Mouse (Mus musculus) liver, embryonic 15.5 days (tissue): ENCODE results near the gene Foxs1. TPM values are rescaled to one million over a fixed set of nuclear protein-coding genes. Genes with fewer than 3 reads are reported as not detected.

ENCODE experiments used
- ATAC-seq: fragments of 200-750 bp; cut with Nextera tagmentation; 2 replicates; pipeline ENCODE4 v1.8.0; 2017; ENCODE audit warnings: moderate number of reproducible peaks, mild to moderate bottlenecking, moderate library complexity; ENCODE audit not compliant: insufficient read depth
- H3K27ac ChIP-seq: fragments of 300-500 bp; sonication (generic); replicated peaks from 2 replicates; pipeline ENCODE4 v1.5.1; 2015; ENCODE audit warnings: mild to moderate bottlenecking, inconsistent platforms
- H3K27me3 ChIP-seq: fragments of 300-500 bp; sonication (generic); 2 replicates; pipeline ENCODE4 v1.6.1; 2015; ENCODE audit warnings: mild to moderate bottlenecking, inconsistent platforms
- H3K36me3 ChIP-seq: fragments of 300-500 bp; sonication (generic); replicated peaks from 2 replicates; pipeline ENCODE4 v1.6.1; 2015; ENCODE audit warnings: moderate library complexity, mild to moderate bottlenecking, inconsistent platforms
- H3K4me1 ChIP-seq: fragments of 300-500 bp; sonication (generic); replicated peaks from 2 replicates; pipeline ENCODE4 v1.6.1; 2015; ENCODE audit warnings: inconsistent platforms
- H3K4me2 ChIP-seq: fragments of 300-500 bp; sonication (generic); 2 replicates; pipeline ENCODE4 v1.6.1; 2015; ENCODE audit warnings: moderate library complexity, mild to moderate bottlenecking, inconsistent platforms
- H3K4me3 ChIP-seq: fragments of 300-500 bp; sonication (generic); replicated peaks from 2 replicates; pipeline ENCODE4 v1.5.1; 2015; ENCODE audit warnings: mild to moderate bottlenecking, inconsistent platforms
- H3K9ac ChIP-seq: fragments of 300-500 bp; sonication (generic); 2 replicates; pipeline ENCODE4 v1.6.1; 2015; ENCODE audit warnings: moderate library complexity, mild to moderate bottlenecking, inconsistent platforms
- H3K9me3 ChIP-seq: fragments of 300-500 bp; sonication (generic); replicated peaks from 2 replicates; pipeline ENCODE4 v1.6.1; 2016; ENCODE audit warnings: inconsistent platforms
- WGBS: fragments of 180-500 bp; shearing (Covaris S2); methylation state at CpG from one replicate; pipeline ENCODE4 v1.1.7; 2015; ENCODE audit warnings: mixed read lengths; ENCODE audit not compliant: insufficient replicate concordance; 5-methylcytosine and 5-hydroxymethylcytosine counted together
- polyA plus RNA-seq: library from polyadenylated mRNA; unstranded; fragments of >200 nt; fragmentation: Nextera tagmentation; extraction: Ambion mirVana; gene quantifications from 2 replicates; pipeline ENCODE4 v1.2.1, GENCODE M21; 2015

Foxs1 gene
- polyA plus RNA-seq, 1 experiment from 2014 or later = 0.47 TPM

GRCm38 (mm10) chr2:152944013-152944412 lies 11.0 kb upstream of the Foxs1 start:
- H3K4me3 ChIP-seq = no peak overlapping the region
- no peak for ATAC-seq
- H3K4me2 ChIP-seq = no peak overlapping the region
- H3K9ac ChIP-seq = no peak overlapping the region
- H3K4me1 ChIP-seq = no peaks in the 10 kb centered on the region
- H3K27me3 ChIP-seq = peaks cover 93% of the 10 kb centered on the region
- no peaks in the 10 kb centered on the region for H3K36me3 ChIP-seq
- H3K27ac ChIP-seq = no peak overlapping the region
- 44% methylated on average over 9 of the region's 9 CpGs for WGBS
- no peaks in the 10 kb centered on the region for H3K9me3 ChIP-seq

- no peak overlapping the region; the same call in 1 of the 2 replicates for H3K4me2 ChIP-seq
- no peak for ATAC-seq
These were observed 10.6 kb upstream of the Foxs1 start for GRCm38 (mm10) chr2:152943568-152943967.

GRCm38 (mm10) chr2:152942898-152943515 lies 10.0 kb upstream of the Foxs1 start:
- H3K9me3 ChIP-seq = no peaks in the 10 kb centered on the region
- under 1% methylated on average over 63 of the region's 65 CpGs for WGBS
- peak overlapping the region; percentile 39 for H3K4me2 ChIP-seq
- no peaks in the 10 kb centered on the region for H3K36me3 ChIP-seq
- H3K4me1 ChIP-seq = no peaks in the 10 kb centered on the region
- H3K4me3 ChIP-seq = peak overlapping the region; percentile 15; the same call in 1 of the 2 replicates
- no peak for ATAC-seq
- H3K27ac ChIP-seq = no peak overlapping the region
- H3K9ac ChIP-seq = no peak overlapping the region
- peaks cover 85% of the 10 kb centered on the region for H3K27me3 ChIP-seq

More at GRCm38 (mm10) chr2:152943568-152943967, 10.6 kb upstream of the Foxs1 start:
- Histone ChIP-seq H3K4me1 (no peaks in the 10 kb centered on the region), H3K9me3 (no peaks in the 10 kb centered on the region), H3K9ac (no peak overlapping the region), H3K4me3 (no peak overlapping the region), H3K27me3 (peaks cover 91% of the 10 kb centered on the region), H3K36me3 (no peaks in the 10 kb centered on the region), H3K27ac (no peak overlapping the region)
- 8% methylated on average over 8 of the region's 8 CpGs for WGBS

- Histone ChIP-seq H3K4me1 (no peaks in the 10 kb centered on the region), H3K27ac (no peak overlapping the region), H3K9me3 (no peaks in the 10 kb centered on the region), H3K27me3 (peaks cover 73% of the 10 kb centered on the region), H3K9ac (no peak overlapping the region), H3K4me2 (no peak overlapping the region), H3K36me3 (no peaks in the 10 kb centered on the region), H3K4me3 (no peak overlapping the region)
- ATAC-seq = no peak
- 18% methylated on average over 7 of the region's 7 CpGs for WGBS
These were observed 8.8 kb upstream of the Foxs1 start for GRCm38 (mm10) chr2:152941776-152942175.

- no peak overlapping the region for H3K27ac ChIP-seq
- H3K4me1 ChIP-seq = no peaks in the 10 kb centered on the region
- H3K27me3 ChIP-seq = peaks cover 67% of the 10 kb centered on the region
- 49% methylated on average over 6 of the region's 6 CpGs for WGBS
- no peaks in the 10 kb centered on the region for H3K36me3 ChIP-seq
- no peak overlapping the region for H3K9ac ChIP-seq
- ATAC-seq = no peak
- no peak overlapping the region for H3K4me3 ChIP-seq
- H3K9me3 ChIP-seq = no peaks in the 10 kb centered on the region
- no peak overlapping the region for H3K4me2 ChIP-seq
These were observed 8.1 kb upstream of the Foxs1 start for GRCm38 (mm10) chr2:152941106-152941505.

- Histone ChIP-seq H3K9me3 (no peaks in the 10 kb centered on the region), H3K27ac (no peak overlapping the region), H3K36me3 (no peaks in the 10 kb centered on the region), H3K27me3 (peaks cover 54% of the 10 kb centered on the region), H3K4me2 (no peak overlapping the region), H3K4me1 (no peaks in the 10 kb centered on the region), H3K4me3 (no peak overlapping the region), H3K9ac (no peak overlapping the region)
- ATAC-seq = no peak
- WGBS = 3% methylated on average over 4 of the region's 4 CpGs
These were observed 6.8 kb upstream of the Foxs1 start for GRCm38 (mm10) chr2:152939846-152940245.

- no peaks in the 10 kb centered on the region for H3K9me3 ChIP-seq
- H3K27ac ChIP-seq = no peak overlapping the region
- no peak overlapping the region for H3K9ac ChIP-seq
- WGBS = 19% methylated on average over 5 of the region's 5 CpGs
- H3K4me1 ChIP-seq = no peaks in the 10 kb centered on the region
- no peak overlapping the region for H3K4me2 ChIP-seq
- no peaks in the 10 kb centered on the region for H3K27me3 ChIP-seq
- no peak overlapping the region for H3K4me3 ChIP-seq
- no peaks in the 10 kb centered on the region for H3K36me3 ChIP-seq
- no peak for ATAC-seq
These were observed 606 bp upstream of the Foxs1 start for GRCm38 (mm10) chr2:152933614-152934013.

- no peak overlapping the region for H3K4me2 ChIP-seq
- H3K9me3 ChIP-seq = no peaks in the 10 kb centered on the region
- no peak overlapping the region for H3K9ac ChIP-seq
- H3K27ac ChIP-seq = no peak overlapping the region
- 67% methylated on average over 12 of the region's 12 CpGs for WGBS
- ATAC-seq = no peak
- no peaks in the 10 kb centered on the region for H3K36me3 ChIP-seq
- H3K4me1 ChIP-seq = no peaks in the 10 kb centered on the region
- H3K4me3 ChIP-seq = no peak overlapping the region
- no peaks in the 10 kb centered on the region for H3K27me3 ChIP-seq
These were observed 1.4 kb downstream of the Foxs1 start for GRCm38 (mm10) chr2:152931456-152932160.

GRCm38 (mm10) chr2:152930276-152930675 lies 2.7 kb downstream of the Foxs1 start:
- no peak overlapping the region for H3K9ac ChIP-seq
- no peaks in the 10 kb centered on the region for H3K27me3 ChIP-seq
- H3K4me1 ChIP-seq = no peaks in the 10 kb centered on the region
- no peak overlapping the region for H3K4me3 ChIP-seq
- H3K9me3 ChIP-seq = no peaks in the 10 kb centered on the region
- H3K27ac ChIP-seq = no peak overlapping the region
- H3K36me3 ChIP-seq = no peaks in the 10 kb centered on the region
- 34% methylated on average over 2 of the region's 2 CpGs for WGBS
- no peak for ATAC-seq
- H3K4me2 ChIP-seq = no peak overlapping the region

GRCm38 (mm10) chr2:152928988-152929370 lies 4.0 kb downstream of the Foxs1 start:
- H3K4me2 ChIP-seq = no peak overlapping the region
- WGBS = 32% methylated on average over 3 of the region's 3 CpGs
- H3K27ac ChIP-seq = no peak overlapping the region
- H3K36me3 ChIP-seq = no peaks in the 10 kb centered on the region
- no peak for ATAC-seq
- H3K4me1 ChIP-seq = no peaks in the 10 kb centered on the region
- no peak overlapping the region for H3K9ac ChIP-seq
- no peaks in the 10 kb centered on the region for H3K27me3 ChIP-seq
- no peak overlapping the region for H3K4me3 ChIP-seq
- no peaks in the 10 kb centered on the region for H3K9me3 ChIP-seq

- H3K9ac ChIP-seq = no peak overlapping the region
- no peaks in the 10 kb centered on the region for H3K36me3 ChIP-seq
- ATAC-seq = no peak
- 47% methylated on average over 14 of the region's 14 CpGs for WGBS
- no peaks in the 10 kb centered on the region for H3K9me3 ChIP-seq
- H3K4me2 ChIP-seq = no peak overlapping the region
- no peak overlapping the region for H3K4me3 ChIP-seq
- no peaks in the 10 kb centered on the region for H3K27me3 ChIP-seq
- H3K27ac ChIP-seq = 0 out of 2 replicates have a peak overlapping the region, but pooled peaks have one; percentile 24
- no peaks in the 10 kb centered on the region for H3K4me1 ChIP-seq
These were observed 4.6 kb downstream of the Foxs1 start for GRCm38 (mm10) chr2:152928219-152928987.
